Mouse (Mus musculus) thymus, adult 2 months (tissue): Measurements from ENCODE around the gene Plekha8.

Experiments
- CTCF ChIP-seq: fragments of 200-500 bp; IDR thresholded peaks from 2 replicates; pipeline ENCODE4 v1.5.1; 2012; ENCODE audit warnings: mild to moderate bottlenecking, control low read depth, low read length, moderate library complexity, borderline replicate concordance; ENCODE audit not compliant: control insufficient read depth, poor library complexity, insufficient read depth; ENCODE audit errors: extremely low read depth
- POLR2A ChIP-seq: fragments of 200-500 bp; IDR thresholded peaks from 2 replicates; pipeline ENCODE4 v1.6.1; 2012; ENCODE audit warnings: mild to moderate bottlenecking, low read length, control low read depth, moderate library complexity; ENCODE audit not compliant: control insufficient read depth, poor library complexity, insufficient read depth; ENCODE audit errors: extremely low read depth

GRCm38 (mm10) chr6:54681746-54682428, 87.0 kb downstream of the Plekha8 start:
- TF ChIP-seq CTCF: no peak
- TF ChIP-seq POLR2A: peak; percentile 60; the same call in 1 of the 2 replicates
